In genomic region chr3:146216561-146216960, GRCm38 (mm10) we compare ENCODE assay signal across 20 mouse cellular contexts.
"Had no signal": no experiment of that assay in that cellular context is flagged by ENCODE, and none has a peak within 500 bp of the region (broad histone marks: within the 10 kb centered on the region; RNA-seq: fewer than 3 reads in every experiment).

No protein-coding gene starts in this region.

- H3K4me1 ChIP-seq: liver, embryonic 12.5 days; liver, embryonic 15.5 days had no signal

- H3K9ac ChIP-seq: kidney, embryonic 15.5 days; limb, embryonic 13.5 days; liver, embryonic 12.5 days; liver, embryonic 15.5 days; lung, embryonic 15.5 days; midbrain, embryonic 12.5 days; midbrain, embryonic 15.5 days; neural tube, embryonic 13.5 days; stomach, embryonic 15.5 days had no signal

- H3K4me2 ChIP-seq: kidney, embryonic 15.5 days; limb, embryonic 13.5 days; liver, embryonic 12.5 days; liver, embryonic 15.5 days; lung, embryonic 15.5 days; midbrain, embryonic 12.5 days; midbrain, embryonic 15.5 days; neural tube, embryonic 13.5 days; stomach, embryonic 15.5 days had no signal

- H3K4me3 ChIP-seq: kidney, embryonic 15.5 days; limb, embryonic 10.5 days; limb, embryonic 13.5 days; liver, embryonic 12.5 days; liver, embryonic 15.5 days; lung, embryonic 15.5 days; midbrain, embryonic 12.5 days; midbrain, embryonic 15.5 days; neural tube, embryonic 13.5 days; stomach, embryonic 15.5 days had no signal

- ATAC-seq: intestine, postnatal 0 days; liver, embryonic 12.5 days; midbrain, embryonic 15.5 days had no signal

- DNase-seq: kidney, adult 2 months; kidney, postnatal 10 days; kidney, postnatal 36 days; layer of hippocampus, postnatal 36 days; liver; lung, adult 18-20 months; lung, postnatal 10 days; lung, postnatal 36 days; thymus, postnatal 25 days had no signal

- H3K36me3 ChIP-seq: kidney, embryonic 15.5 days; limb, embryonic 10.5 days; limb, embryonic 13.5 days; liver, embryonic 12.5 days; liver, embryonic 15.5 days; lung, embryonic 15.5 days; midbrain, embryonic 12.5 days; midbrain, embryonic 15.5 days; neural tube, embryonic 13.5 days; stomach, embryonic 15.5 days had no signal

- H3K9me3 ChIP-seq: kidney, embryonic 15.5 days; limb, embryonic 10.5 days; limb, embryonic 13.5 days; liver, embryonic 12.5 days; liver, embryonic 15.5 days; lung, embryonic 15.5 days; midbrain, embryonic 12.5 days; midbrain, embryonic 15.5 days; neural tube, embryonic 13.5 days; stomach, embryonic 15.5 days had no signal

- H3K27ac ChIP-seq: kidney, embryonic 15.5 days; limb, embryonic 10.5 days; limb, embryonic 13.5 days; liver, embryonic 12.5 days; liver, embryonic 15.5 days; lung, embryonic 15.5 days; midbrain, embryonic 12.5 days; midbrain, embryonic 15.5 days; neural tube, embryonic 13.5 days; stomach, embryonic 15.5 days had no signal
